Mouse (Mus musculus) Muller cell, postnatal 12 days (primary cell): ENCODE results near the gene Gm10577.
A peak's percentile ranks its signal among the peaks of the same experiment; 100 is the strongest.

ENCODE experiments used
- DNase-seq: peaks from one replicate; pipeline ENCODE4 v3.0.0-alpha.2; 2015; ENCODE audit errors: inconsistent ontology term

The Gm10577 gene

GRCm38 (mm10) chr4:100995617-100996016, 24.9 kb downstream of the Gm10577 start:
- DNase-seq = no peak

DNA sequence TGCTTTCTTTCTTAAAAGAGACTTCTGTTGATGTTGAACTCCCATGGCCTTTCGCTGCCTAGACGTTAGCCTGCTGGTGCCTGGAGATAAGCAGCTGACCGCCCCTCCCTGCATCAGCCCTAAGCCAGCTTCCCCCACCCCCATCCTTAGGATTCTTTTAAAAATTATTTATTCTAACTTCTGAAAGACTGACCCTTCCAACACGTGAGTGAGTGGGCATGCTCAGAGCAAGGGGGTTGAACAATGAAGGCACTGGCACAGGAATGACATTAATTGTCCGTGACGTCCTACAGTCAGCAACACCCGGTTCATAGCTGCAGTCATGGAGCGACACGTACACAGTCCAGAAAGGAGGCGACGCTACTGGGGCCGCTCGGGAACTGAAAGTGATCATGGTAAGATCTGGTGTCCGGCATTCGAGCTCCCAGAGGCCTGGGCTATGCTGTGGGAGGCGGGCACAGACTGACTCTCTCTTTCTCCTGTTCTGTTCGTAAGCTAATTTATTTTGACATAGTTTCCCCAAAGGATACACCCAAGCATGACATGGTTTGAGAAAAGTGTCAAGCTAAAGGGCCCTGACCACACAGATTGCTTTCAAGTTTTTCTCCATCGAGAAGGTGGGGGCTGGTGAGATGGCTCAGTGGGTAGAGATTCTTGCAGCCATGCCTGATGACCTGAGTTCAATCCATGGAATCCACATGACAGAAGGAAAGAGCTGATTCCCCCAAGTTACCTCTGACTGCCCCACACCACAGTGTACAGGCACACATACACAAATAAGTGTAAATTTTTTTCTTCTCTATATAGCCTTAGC, 25.8 kb downstream of the Gm10577 start:
- peak; percentile 27 for DNase-seq

GRCm38 (mm10) chr4:100992086-100992485, 28.4 kb downstream of the Gm10577 start:
- DNase-seq = no peak

GRCm38 (mm10) chr4:100990996-100991395, 29.5 kb downstream of the Gm10577 start:
- DNase-seq = peak; percentile 92

- DNase-seq = no peak
These were observed 32.2 kb downstream of the Gm10577 start for GRCm38 (mm10) chr4:100988231-100988799.

- no peak for DNase-seq
These were observed 33.3 kb downstream of the Gm10577 start for GRCm38 (mm10) chr4:100987187-100987586.

- DNase-seq = no peak
These were observed 43.0 kb downstream of the Gm10577 start for GRCm38 (mm10) chr4:100977522-100977921.

DNA sequence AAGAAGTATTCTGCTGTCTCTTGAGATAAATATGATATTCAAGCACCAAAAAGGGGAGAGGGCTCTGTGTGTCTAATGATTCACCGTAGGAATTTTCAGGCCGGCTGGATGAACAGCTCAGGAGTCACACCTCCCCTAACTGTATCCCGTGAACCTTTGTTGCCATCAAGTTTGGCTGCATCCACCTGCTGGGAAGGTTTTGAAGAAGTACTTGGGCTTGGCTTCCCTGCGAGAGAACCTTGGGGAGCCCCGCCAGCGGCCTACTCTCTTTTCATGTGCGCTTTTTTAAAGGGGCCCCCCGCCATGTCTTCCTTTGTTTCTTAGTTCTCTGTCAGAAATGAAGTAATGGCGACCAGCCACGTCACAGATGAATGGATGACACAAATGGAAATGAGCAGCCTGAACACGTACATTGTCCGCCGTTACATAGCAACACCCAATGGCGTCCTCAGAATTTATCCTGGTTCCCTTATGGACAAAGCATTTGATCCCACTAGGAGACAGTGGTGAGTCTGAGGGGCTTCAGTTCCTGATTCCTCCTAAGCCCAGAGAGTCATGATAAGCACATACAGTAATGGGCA, 46.0 kb downstream of the Gm10577 start:
- DNase-seq = no peak

GRCm38 (mm10) chr4:100973641-100974454, 46.6 kb downstream of the Gm10577 start:
- peak; percentile 8 for DNase-seq
